Comparison of ENCODE assay signal across 23 mouse cellular contexts in the genomic region with DNA sequence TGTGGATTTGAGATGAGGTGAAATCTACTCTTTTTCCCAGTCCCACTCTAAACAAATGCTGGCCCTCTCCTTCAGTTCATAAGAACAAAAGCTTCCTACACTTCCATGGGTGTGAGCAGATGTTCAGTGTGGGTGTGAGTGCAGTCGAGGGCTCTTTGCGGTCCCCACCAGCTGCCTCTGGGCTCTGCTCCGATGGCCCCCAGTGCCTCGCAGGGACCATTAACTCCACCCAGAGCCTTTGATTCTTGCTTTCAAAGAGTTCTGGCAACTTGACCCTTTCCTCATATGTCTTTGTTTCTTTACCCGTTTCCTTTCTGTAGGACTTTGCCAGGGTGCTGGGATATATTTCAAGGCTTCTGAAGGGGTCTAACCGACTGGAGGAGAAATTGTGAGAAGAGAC.
DNase-seq lines count a peak whose midpoint lies in the region; ATAC-seq and TF ChIP-seq lines count a peak whose summit lies in the region.
"Had no signal": no experiment of that assay in that cellular context is flagged by ENCODE, and none has a peak within 500 bp of the region (broad histone marks: within the 10 kb centered on the region; RNA-seq: fewer than 3 reads in every experiment).

No protein-coding gene starts in this region.

- no peak overlapping the region for H3K27ac ChIP-seq in embryonic facial prominence, embryonic 11.5 days (replicated peaks; ENCODE audit: low read depth, low read length)
- no peak overlapping the region for H3K27ac ChIP-seq in embryonic facial prominence, embryonic 10.5 days (replicated peaks)
- peak overlapping the region; percentile 53; the same call in 1 of the 2 replicates for H3K27ac ChIP-seq in hindbrain, embryonic 10.5 days
- H3K27ac ChIP-seq in hindbrain, embryonic 16.5 days (ENCODE audit: low read depth, low read length), result no peak overlapping the region
- H3K27ac ChIP-seq in kidney, postnatal 0 days, result no peak overlapping the region
- no peak overlapping the region for H3K27ac ChIP-seq in lung, postnatal 0 days (ENCODE audit: low read length)
- H3K27ac ChIP-seq: embryonic facial prominence, embryonic 12.5 days; forebrain, embryonic 15.5 days; heart, adult 2 months; heart, embryonic 15.5 days; hindbrain, embryonic 15.5 days had no signal

- no peak overlapping the region for H3K4me2 ChIP-seq in embryonic facial prominence, embryonic 11.5 days (ENCODE audit: low read depth, low read length)
- H3K4me2 ChIP-seq in hindbrain, embryonic 16.5 days (ENCODE audit: low read length), result no peak overlapping the region
- H3K4me2 ChIP-seq in kidney, postnatal 0 days (ENCODE audit: low read length), result no peak overlapping the region
- no peak overlapping the region for H3K4me2 ChIP-seq in lung, postnatal 0 days (replicated peaks; ENCODE audit: low read depth, low read length)
- H3K4me2 ChIP-seq: embryonic facial prominence, embryonic 12.5 days; forebrain, embryonic 15.5 days; heart, embryonic 11.5 days; heart, embryonic 15.5 days; hindbrain, embryonic 15.5 days had no signal

- no peaks in the 10 kb centered on the region for H3K9me3 ChIP-seq in embryonic facial prominence, embryonic 11.5 days (replicated peaks; ENCODE audit: control insufficient read depth, low read length)
- no peaks in the 10 kb centered on the region for H3K9me3 ChIP-seq in embryonic facial prominence, embryonic 10.5 days
- peaks cover 5% of the 10 kb centered on the region; the same call in 1 of the 2 replicates for H3K9me3 ChIP-seq in hindbrain, embryonic 10.5 days
- H3K9me3 ChIP-seq in hindbrain, embryonic 16.5 days (ENCODE audit: control insufficient read depth, low read length), result no peaks in the 10 kb centered on the region
- H3K9me3 ChIP-seq in kidney, postnatal 0 days (replicated peaks; ENCODE audit: low read length), result no peaks in the 10 kb centered on the region
- no peaks in the 10 kb centered on the region for H3K9me3 ChIP-seq in lung, postnatal 0 days (ENCODE audit: low read length)
- H3K9me3 ChIP-seq: embryonic facial prominence, embryonic 12.5 days; forebrain, embryonic 15.5 days; heart, embryonic 15.5 days; hindbrain, embryonic 15.5 days had no signal

- no peaks in the 10 kb centered on the region for H3K27me3 ChIP-seq in embryonic facial prominence, embryonic 11.5 days (ENCODE audit: control insufficient read depth, insufficient read depth, low read length)
- H3K27me3 ChIP-seq in embryonic facial prominence, embryonic 10.5 days (replicated peaks; ENCODE audit: low read depth, poor library complexity, severe bottlenecking), result 0 out of 2 replicates have a peak, but pooled peaks cover 11% of the 10 kb centered on the region
- peaks cover 3% of the 10 kb centered on the region; the same call in 1 of the 2 replicates for H3K27me3 ChIP-seq in hindbrain, embryonic 10.5 days (ENCODE audit: insufficient read depth, poor library complexity, severe bottlenecking)
- no peaks in the 10 kb centered on the region for H3K27me3 ChIP-seq in hindbrain, embryonic 16.5 days (replicated peaks; ENCODE audit: control insufficient read depth, insufficient read depth, low read length)
- H3K27me3 ChIP-seq in kidney, postnatal 0 days (ENCODE audit: insufficient read depth, low read length), result no peaks in the 10 kb centered on the region
- no peaks in the 10 kb centered on the region for H3K27me3 ChIP-seq in lung, postnatal 0 days (replicated peaks; ENCODE audit: insufficient read depth, low read length)
- H3K27me3 ChIP-seq: forebrain, embryonic 15.5 days; heart, embryonic 15.5 days; hindbrain, embryonic 15.5 days had no signal

- WGBS in embryonic facial prominence, embryonic 11.5 days, result 68% methylated on average over 6 of the region's 6 CpGs
- WGBS in embryonic facial prominence, embryonic 10.5 days, result 78% methylated on average over 6 of the region's 6 CpGs
- WGBS in hindbrain, embryonic 10.5 days, result 63% methylated on average over 6 of the region's 6 CpGs
- 48% methylated on average over 6 of the region's 6 CpGs for WGBS in hindbrain, embryonic 16.5 days
- 15% methylated on average over 6 of the region's 6 CpGs for WGBS in kidney, postnatal 0 days
- 51% methylated on average over 6 of the region's 6 CpGs for WGBS in lung, postnatal 0 days

- no peaks in the 10 kb centered on the region for H3K36me3 ChIP-seq in embryonic facial prominence, embryonic 11.5 days (replicated peaks; ENCODE audit: control insufficient read depth, insufficient read depth, low read depth, low read length)
- H3K36me3 ChIP-seq in embryonic facial prominence, embryonic 10.5 days (replicated peaks), result no peaks in the 10 kb centered on the region
- no peaks in the 10 kb centered on the region for H3K36me3 ChIP-seq in hindbrain, embryonic 10.5 days
- no peaks in the 10 kb centered on the region for H3K36me3 ChIP-seq in hindbrain, embryonic 16.5 days (ENCODE audit: control insufficient read depth, insufficient read depth, low read length)
- no peaks in the 10 kb centered on the region for H3K36me3 ChIP-seq in kidney, postnatal 0 days (ENCODE audit: insufficient read depth, low read length)
- no peaks in the 10 kb centered on the region for H3K36me3 ChIP-seq in lung, postnatal 0 days (ENCODE audit: insufficient read depth, low read length)
- H3K36me3 ChIP-seq: embryonic facial prominence, embryonic 12.5 days; forebrain, embryonic 15.5 days; G1E; heart, embryonic 15.5 days; hindbrain, embryonic 15.5 days had no signal

- no peak overlapping the region for H3K9ac ChIP-seq in embryonic facial prominence, embryonic 11.5 days (replicated peaks; ENCODE audit: low read length)
- H3K9ac ChIP-seq in hindbrain, embryonic 16.5 days (ENCODE audit: low read depth, low read length), result no peak overlapping the region
- no peak overlapping the region for H3K9ac ChIP-seq in kidney, postnatal 0 days (ENCODE audit: low read depth, low read length)
- H3K9ac ChIP-seq in lung, postnatal 0 days (replicated peaks; ENCODE audit: low read depth), result no peak overlapping the region
- H3K9ac ChIP-seq: embryonic facial prominence, embryonic 12.5 days; forebrain, embryonic 15.5 days; heart, embryonic 15.5 days; hindbrain, embryonic 15.5 days had no signal

- TF ChIP-seq CTCF in kidney, postnatal 0 days (IDR thresholded peaks at IDR 0.05; ENCODE audit: low read depth), result no peak
- no peak for TF ChIP-seq CTCF in lung, postnatal 0 days (IDR thresholded peaks at IDR 0.05)

- H3K4me3 ChIP-seq in embryonic facial prominence, embryonic 11.5 days (ENCODE audit: low read depth, low read length), result no peak overlapping the region
- no peak overlapping the region for H3K4me3 ChIP-seq in embryonic facial prominence, embryonic 10.5 days
- H3K4me3 ChIP-seq in hindbrain, embryonic 10.5 days, result no peak overlapping the region
- no peak overlapping the region for H3K4me3 ChIP-seq in hindbrain, embryonic 16.5 days (ENCODE audit: low read length)
- H3K4me3 ChIP-seq in kidney, postnatal 0 days (replicated peaks; ENCODE audit: low read depth, low read length), result no peak overlapping the region
- H3K4me3 ChIP-seq in lung, postnatal 0 days (ENCODE audit: low read depth, low read length), result no peak overlapping the region
- H3K4me3 ChIP-seq: embryonic facial prominence, embryonic 12.5 days; forebrain, embryonic 15.5 days; heart, adult 2 months; heart, embryonic 15.5 days; hindbrain, embryonic 15.5 days had no signal

- 0 out of 2 replicates have a peak, but pooled peaks have one; percentile 41 for ATAC-seq in embryonic facial prominence, embryonic 11.5 days (replicated peaks; ENCODE audit: insufficient number of reproducible peaks, low FRiP score, low TSS enrichment, low read depth)
- no peak for ATAC-seq in hindbrain, embryonic 16.5 days
- ATAC-seq in kidney, postnatal 0 days (replicated peaks; ENCODE audit: low FRiP score, low read depth), result no peak
- ATAC-seq in lung, postnatal 0 days, result no peak
- ATAC-seq: CD4-positive, CD25-positive, alpha-beta regulatory T cell, adult 4 months; forebrain, embryonic 15.5 days had no signal

- no peak for DNase-seq in embryonic facial prominence, embryonic 11.5 days (ENCODE audit: low spot score)
- no peak for DNase-seq in embryonic facial prominence, embryonic 10.5 days (ENCODE audit: low spot score)
- peak; percentile 15 for DNase-seq in hindbrain, embryonic 10.5 days (ENCODE audit: low spot score)
- peak; percentile 73 for DNase-seq in kidney, postnatal 0 days (ENCODE audit: low spot score)
- no peak for DNase-seq in kidney, postnatal 36 days
- peak; percentile 8 for DNase-seq in lung, postnatal 10 days
- DNase-seq in lung, postnatal 0 days (ENCODE audit: low spot score), result no peak
- DNase-seq: adrenal gland, adult 8-10 months; adrenal gland, postnatal 36 days; B cell, adult 2 months; cerebellum, adult 2 months; cerebellum, postnatal 10 days; gastrocnemius, postnatal 10 days; heart, adult 2 months; heart, postnatal 14 days had no signal

- TF ChIP-seq EP300 in lung, postnatal 0 days (IDR thresholded peaks at IDR 0.05), result no peak

- no peaks in the 10 kb centered on the region for H3K4me1 ChIP-seq in embryonic facial prominence, embryonic 11.5 days (ENCODE audit: control insufficient read depth, insufficient read depth, low read length)
- no peaks in the 10 kb centered on the region for H3K4me1 ChIP-seq in embryonic facial prominence, embryonic 10.5 days
- peaks cover 19% of the 10 kb centered on the region for H3K4me1 ChIP-seq in hindbrain, embryonic 10.5 days (replicated peaks)
- no peaks in the 10 kb centered on the region for H3K4me1 ChIP-seq in hindbrain, embryonic 16.5 days (ENCODE audit: control insufficient read depth, insufficient read depth, low read depth, low read length)
- no peaks in the 10 kb centered on the region for H3K4me1 ChIP-seq in kidney, postnatal 0 days (replicated peaks; ENCODE audit: insufficient read depth, low read length)
- H3K4me1 ChIP-seq in lung, postnatal 0 days (ENCODE audit: insufficient read depth, low read depth, low read length), result no peaks in the 10 kb centered on the region
- H3K4me1 ChIP-seq: embryonic facial prominence, embryonic 12.5 days; forebrain, embryonic 15.5 days; heart, embryonic 15.5 days had no signal

Comparison
In these comparisons a context has a peak if more than half of its experiments do, and no peak if none do; other contexts are left out.
1. DNase-seq: peak in hindbrain, embryonic 10.5 days (single experiment), kidney, postnatal 0 days (single experiment) and lung, postnatal 10 days (single experiment); none in embryonic facial prominence, embryonic 11.5 days (single experiment), embryonic facial prominence, embryonic 10.5 days (single experiment), kidney, postnatal 36 days (0 of 2) and lung, postnatal 0 days (single experiment).